Comparison of ENCODE assay signal across 11 mouse cellular contexts in genomic region chr11:72726023-72726422, GRCm38 (mm10). TPM values are rescaled to one million over a fixed set of nuclear protein-coding genes. Genes with fewer than 3 reads are reported as not detected.
DNase-seq lines count a peak whose midpoint lies in the region; ATAC-seq and TF ChIP-seq lines count a peak whose summit lies in the region.
"Had no signal": no experiment of that assay in that cellular context is flagged by ENCODE, and none has a peak within 500 bp of the region (broad histone marks: within the 10 kb centered on the region; RNA-seq: fewer than 3 reads in every experiment).

No protein-coding gene starts in this region.

- TF ChIP-seq POLR2A in liver, adult 2 months (IDR thresholded peaks at IDR 0.05; ENCODE audit: extremely low read depth, insufficient read depth, low read length): no peak

- no peak overlapping the region for H3K4me2 ChIP-seq in forebrain, postnatal 0 days (ENCODE audit: low read depth)
- no peak overlapping the region for H3K4me2 ChIP-seq in forebrain, embryonic 13.5 days
- H3K4me2 ChIP-seq in liver, embryonic 11.5 days: no peak overlapping the region
- H3K4me2 ChIP-seq in forebrain, embryonic 15.5 days (replicated peaks): no peak overlapping the region
- H3K4me2 ChIP-seq: limb, embryonic 15.5 days had no signal

- no peaks in the 10 kb centered on the region; the same call in 1 of the 2 replicates for H3K79me2 ChIP-seq in liver, adult 2 months (ENCODE audit: control insufficient read depth, insufficient read depth, low read length)

- H3K9me3 ChIP-seq in forebrain, postnatal 0 days (ENCODE audit: low read length): no peaks in the 10 kb centered on the region
- no peaks in the 10 kb centered on the region for H3K9me3 ChIP-seq in forebrain, embryonic 13.5 days (replicated peaks)
- no peaks in the 10 kb centered on the region for H3K9me3 ChIP-seq in liver, embryonic 11.5 days (ENCODE audit: control insufficient read depth, low read length)
- no peaks in the 10 kb centered on the region for H3K9me3 ChIP-seq in forebrain, embryonic 15.5 days
- H3K9me3 ChIP-seq: G1E; limb, embryonic 15.5 days had no signal

- peak; percentile 32 for DNase-seq in forebrain, postnatal 0 days
- peak; percentile 8 for DNase-seq in liver, adult 2 months (ENCODE audit: extremely low read depth, low read depth, low spot score)
- no peak for DNase-seq in liver, embryonic 11.5 days (ENCODE audit: low spot score)
- DNase-seq in ES-CJ7 (ENCODE audit: low read depth, low spot score): peak; percentile 19
- peak; percentile 39 for DNase-seq in induced T-regulatory cell, adult 2 months (ENCODE audit: low read depth)
- DNase-seq in gastrocnemius, postnatal 4 days (ENCODE audit: low spot score in 2 of 2): no peak
- DNase-seq: right cerebral cortex, postnatal 25 days had no signal

- no peak overlapping the region for H3K9ac ChIP-seq in forebrain, postnatal 0 days
- H3K9ac ChIP-seq in forebrain, embryonic 13.5 days: no peak overlapping the region
- H3K9ac ChIP-seq in liver, adult 2 months (ENCODE audit: low read depth, low read length): no peak overlapping the region
- H3K9ac ChIP-seq in liver, embryonic 11.5 days (ENCODE audit: low read depth, low read length): no peak overlapping the region
- no peak overlapping the region for H3K9ac ChIP-seq in forebrain, embryonic 15.5 days (replicated peaks)
- H3K9ac ChIP-seq: limb, embryonic 15.5 days had no signal

- H3K27me3 ChIP-seq in forebrain, postnatal 0 days (ENCODE audit: insufficient read depth, low read length): no peaks in the 10 kb centered on the region
- no peaks in the 10 kb centered on the region for H3K27me3 ChIP-seq in forebrain, embryonic 13.5 days
- H3K27me3 ChIP-seq in liver, adult 2 months (ENCODE audit: control insufficient read depth, insufficient read depth, low read length): no peaks in the 10 kb centered on the region
- H3K27me3 ChIP-seq in liver, embryonic 11.5 days (replicated peaks; ENCODE audit: control insufficient read depth, insufficient read depth, low read length): no peaks in the 10 kb centered on the region
- H3K27me3 ChIP-seq in forebrain, embryonic 15.5 days: no peaks in the 10 kb centered on the region
- H3K27me3 ChIP-seq: limb, embryonic 15.5 days had no signal

- H3K27ac ChIP-seq in forebrain, postnatal 0 days (ENCODE audit: low read depth, low read length): no peak overlapping the region
- no peak overlapping the region for H3K27ac ChIP-seq in forebrain, embryonic 13.5 days
- H3K27ac ChIP-seq in liver, adult 2 months (replicated peaks; ENCODE audit: insufficient read depth, low read depth, low read length): no peak overlapping the region
- no peak overlapping the region for H3K27ac ChIP-seq in liver, embryonic 11.5 days (ENCODE audit: low read depth, low read length)
- H3K27ac ChIP-seq in forebrain, embryonic 15.5 days (replicated peaks): no peak overlapping the region
- H3K27ac ChIP-seq: limb, embryonic 15.5 days had no signal

- peak; percentile 55 for TF ChIP-seq CTCF in forebrain, postnatal 0 days (IDR thresholded peaks at IDR 0.05; ENCODE audit: low read depth)
- peak; percentile 32; the same call in 1 of the 2 replicates for TF ChIP-seq CTCF in liver, adult 2 months (IDR thresholded peaks at IDR 0.05; ENCODE audit: low read depth, low read length)

- no peaks in the 10 kb centered on the region for H3K4me1 ChIP-seq in forebrain, postnatal 0 days (ENCODE audit: insufficient read depth)
- H3K4me1 ChIP-seq in forebrain, embryonic 13.5 days: no peaks in the 10 kb centered on the region
- H3K4me1 ChIP-seq in liver, adult 2 months (ENCODE audit: control insufficient read depth, insufficient read depth, low read length): no peaks in the 10 kb centered on the region
- no peaks in the 10 kb centered on the region for H3K4me1 ChIP-seq in liver, embryonic 11.5 days (replicated peaks; ENCODE audit: control insufficient read depth, insufficient read depth, low read length)
- no peaks in the 10 kb centered on the region for H3K4me1 ChIP-seq in forebrain, embryonic 15.5 days
- H3K4me1 ChIP-seq: limb, embryonic 15.5 days had no signal

- peaks cover 31% of the 10 kb centered on the region for H3K36me3 ChIP-seq in forebrain, postnatal 0 days (ENCODE audit: insufficient read depth)
- H3K36me3 ChIP-seq in forebrain, embryonic 13.5 days (ENCODE audit: poor library complexity, severe bottlenecking): peaks cover 37% of the 10 kb centered on the region
- peaks cover 40% of the 10 kb centered on the region for H3K36me3 ChIP-seq in liver, adult 2 months (ENCODE audit: control insufficient read depth, insufficient read depth, low read length)
- H3K36me3 ChIP-seq in liver, embryonic 11.5 days (ENCODE audit: control insufficient read depth, insufficient read depth, low read length): peaks cover 16% of the 10 kb centered on the region
- peaks cover 40% of the 10 kb centered on the region for H3K36me3 ChIP-seq in forebrain, embryonic 15.5 days

- ATAC-seq in forebrain, postnatal 0 days: no peak
- ATAC-seq in forebrain, embryonic 13.5 days: no peak
- no peak for ATAC-seq in liver, embryonic 11.5 days (replicated peaks; ENCODE audit: low FRiP score)
- no peak for ATAC-seq in forebrain, embryonic 15.5 days (replicated peaks)

- no peak overlapping the region for H3K4me3 ChIP-seq in forebrain, postnatal 0 days (ENCODE audit: low read depth, low read length)
- H3K4me3 ChIP-seq in forebrain, embryonic 13.5 days: no peak overlapping the region
- H3K4me3 ChIP-seq in liver, adult 2 months (ENCODE audit: insufficient read depth, low read depth, low read length): no peak overlapping the region
- H3K4me3 ChIP-seq in liver, embryonic 11.5 days (ENCODE audit: low read depth, low read length): no peak overlapping the region
- no peak overlapping the region for H3K4me3 ChIP-seq in forebrain, embryonic 15.5 days
- H3K4me3 ChIP-seq: limb, embryonic 15.5 days had no signal

RNA-seq across cellular contexts. Expression of gene Ankfy1, which starts 36.2 kb away (rescaled TPM):
- total RNA-seq in forebrain, postnatal 0 days (2014; rRNA removed): 39.7 and 55.8 TPM in 2 replicates
- 9.8 and 15.7 TPM in 2 replicates for polyA plus RNA-seq in forebrain, postnatal 0 days (2015; fragmentation: Nextera tagmentation; extraction: Ambion mirVana)
- 21.3 and 25.5 TPM in 2 replicates for polyA plus RNA-seq in forebrain, embryonic 13.5 days (2015; fragmentation: Nextera tagmentation; extraction: Ambion mirVana)
- total RNA-seq in liver, adult 2 months (2014; rRNA removed): 20.7 and 20.8 TPM in 2 replicates
- 10.3 and 12.3 TPM in 2 replicates for polyA plus RNA-seq in liver, adult 2 months (2012; rRNA removed)
- polyA plus RNA-seq in liver, embryonic 11.5 days (2014; fragmentation: Nextera tagmentation; extraction: Ambion mirVana): 25.4 and 26.1 TPM in 2 replicates
- polyA plus RNA-seq in forebrain, embryonic 15.5 days (2015; fragmentation: Nextera tagmentation; extraction: Ambion mirVana): 27.1 and 28.0 TPM in 2 replicates
- 10 to 100 TPM; 30.7 to 31.2 TPM for total RNA-seq in gastrocnemius, postnatal 4 days (2021)

Comparison
In these comparisons a context has a peak if more than half of its experiments do, and no peak if none do; other contexts are left out.
1. DNase-seq: peak in forebrain, postnatal 0 days (single experiment), liver, adult 2 months (single experiment), ES-CJ7 (single experiment) and induced T-regulatory cell, adult 2 months (single experiment); none in liver, embryonic 11.5 days (single experiment) and gastrocnemius, postnatal 4 days (0 of 2).